Mouse (Mus musculus): ENCODE measurements around the gene Abcb10.

DNA sequence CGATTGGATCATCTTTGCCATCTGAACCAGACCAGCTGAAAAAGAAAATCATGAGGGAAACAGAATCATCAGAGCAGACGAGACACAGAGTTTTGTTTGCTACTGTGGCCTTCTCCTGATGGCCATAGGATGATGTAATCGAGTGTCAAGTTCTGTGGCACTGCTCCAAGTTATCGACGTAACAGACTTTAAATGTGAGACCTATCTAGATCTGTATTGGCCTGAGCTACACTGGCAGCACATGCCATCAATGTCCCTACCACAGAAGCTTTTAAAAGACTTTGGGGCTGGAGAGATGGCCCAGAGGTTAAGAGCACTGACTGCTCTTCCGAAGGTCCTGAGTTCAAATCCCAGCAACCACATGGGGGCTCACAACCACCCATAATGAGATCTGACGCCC is 80.3 kb downstream of the Abcb10 start:
- TF ChIP-seq CTCF (IDR thresholded peaks at IDR 0.05; ENCODE audit: low read depth) (no peak), EP300 (IDR thresholded peaks at IDR 0.05; ENCODE audit: low read depth) (no peak)
